Mouse (Mus musculus): ENCODE measurements around the gene Lins1. TPM values are rescaled to one million over a fixed set of nuclear protein-coding genes. Genes with fewer than 3 reads are reported as not detected.

The Lins1 gene
- total and polyA plus RNA-seq, 3 experiments = 8.3 to 15.9 (median 9.8) TPM

DNA sequence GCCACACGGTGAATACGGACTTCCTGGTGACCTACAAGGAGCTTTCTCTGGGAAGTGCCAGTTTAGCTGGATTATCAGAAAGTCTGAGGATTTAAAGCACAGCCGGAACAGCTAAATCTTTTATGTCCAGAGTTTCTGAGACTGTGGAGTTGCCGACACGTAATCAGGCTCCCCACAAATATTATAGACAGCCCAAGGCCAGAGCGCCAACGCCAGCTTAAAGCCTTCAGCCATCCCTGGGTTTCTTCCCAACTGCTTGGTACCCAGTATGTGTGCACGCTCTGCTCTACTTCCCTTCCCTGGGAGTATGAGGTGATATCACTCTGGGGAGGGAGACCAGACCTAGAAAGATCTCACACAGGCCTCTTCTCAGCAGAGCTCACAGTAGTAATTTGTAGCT is 64.1 kb downstream of the Lins1 start:
- Histone ChIP-seq H3K36me3 (replicated peaks in 1 of 2; ENCODE audit: control insufficient read depth in 1 of 2, insufficient read depth in 1 of 2, low read length in 1 of 2) (no peaks in the 10 kb centered on the region), H3K79me2 (replicated peaks; ENCODE audit: control insufficient read depth, extremely low read depth, insufficient read depth, poor library complexity, severe bottlenecking) (no peaks in the 10 kb centered on the region), H3K4me3 (replicated peaks in 1 of 3; ENCODE audit: low read depth in 2 of 3, low read length in 2 of 3, poor library complexity in 1 of 3) (no peak overlapping the region), H3K9ac (ENCODE audit: insufficient read depth, low read depth) (no peak overlapping the region), H3K4me1 (ENCODE audit: control insufficient read depth in 1 of 2, insufficient read depth in 2 of 2) (peaks cover 0 to 13% of the 10 kb centered on the region in 2 experiments; a peak in 3 of 4 replicates), H3K4me2 (ENCODE audit: insufficient read depth, low read depth, poor library complexity, severe bottlenecking) (no peak overlapping the region), H3K27me3 (replicated peaks) (no peaks in the 10 kb centered on the region), H3K27ac (ENCODE audit: insufficient read depth, low read depth) (no peak overlapping the region), H3K9me3 (replicated peaks; ENCODE audit: low read length) (no peaks in the 10 kb centered on the region)
- dilution Hi-C loops (cut with MboI; ENCODE audit: extremely low pct_ligation_motif_present, extremely low pct_unique_long_range_greater_than_20kb, low sequenced_read_pairs) (no loop called here), in situ Hi-C loops (cut with MboI; ENCODE audit: low pct_ligation_motif_present, low pct_unique_long_range_greater_than_20kb, low sequenced_read_pairs) (no loop called here)
- no peak for DNase-seq (ENCODE audit: extremely low read depth)
- TF ChIP-seq NELFE (IDR thresholded peaks at IDR 0.05; ENCODE audit: low read depth, low read length) (no peak), ETS1 (conservative IDR thresholded peaks at IDR 0.05; ENCODE audit: low read depth, low read length) (no peak), POLR2A (IDR thresholded peaks at IDR 0.05; ENCODE audit: low read depth, low read length) (no peak), MAFK (IDR thresholded peaks at IDR 0.05; ENCODE audit: insufficient replicate concordance, low read length) (no peak), CTCF (conservative IDR thresholded peaks at IDR 0.05 in 1 of 2, IDR thresholded peaks at IDR 0.05 in 1 of 2; ENCODE audit: low read depth in 2 of 2, low read length in 2 of 2) (no peak), JUND (conservative IDR thresholded peaks at IDR 0.05; ENCODE audit: low read depth, low read length) (no peak), PAX5 (IDR thresholded peaks at IDR 0.05; ENCODE audit: low read length) (no peak), HCFC1 (IDR thresholded peaks at IDR 0.05; ENCODE audit: low read depth, low read length) (no peak), E2F4 (IDR thresholded peaks at IDR 0.05; ENCODE audit: insufficient replicate concordance, low read depth, low read length) (no peak), MYC (IDR thresholded peaks at IDR 0.05; ENCODE audit: low read depth, low read length) (no peak), USF1 (IDR thresholded peaks at IDR 0.05; ENCODE audit: low read depth, low read length) (no peak), NRF1 (IDR thresholded peaks at IDR 0.05; ENCODE audit: low read depth, low read length) (no peak), JUN (IDR thresholded peaks at IDR 0.05; ENCODE audit: insufficient read depth, low read depth, low read length) (no peak)

GRCm38 (mm10) chr7:66755611-66756010 is 65.9 kb downstream of the Lins1 start:
- H3K9me3 ChIP-seq (replicated peaks; ENCODE audit: low read length) = no peaks in the 10 kb centered on the region
- H3K36me3 ChIP-seq (replicated peaks in 1 of 2; ENCODE audit: control insufficient read depth in 1 of 2, insufficient read depth in 1 of 2, low read length in 1 of 2) = no peaks in the 10 kb centered on the region
- H3K4me1 ChIP-seq (ENCODE audit: control insufficient read depth in 1 of 2, insufficient read depth in 2 of 2) = peaks cover 0 to 13% of the 10 kb centered on the region in 2 experiments; a peak in 3 of 4 replicates
- no peaks in the 10 kb centered on the region for H3K79me2 ChIP-seq (replicated peaks; ENCODE audit: control insufficient read depth, extremely low read depth, insufficient read depth, poor library complexity, severe bottlenecking)
- no peak overlapping the region for H3K27ac ChIP-seq (ENCODE audit: insufficient read depth, low read depth)
- no peak overlapping the region for H3K9ac ChIP-seq (ENCODE audit: insufficient read depth, low read depth)
- peak; percentile 19 for DNase-seq (ENCODE audit: extremely low read depth)
- no peak overlapping the region for H3K4me3 ChIP-seq (replicated peaks in 1 of 3; ENCODE audit: low read depth in 2 of 3, low read length in 2 of 3, poor library complexity in 1 of 3)
- in situ Hi-C loops (cut with MboI; ENCODE audit: low pct_ligation_motif_present, low pct_unique_long_range_greater_than_20kb, low sequenced_read_pairs) (no loop called here), dilution Hi-C loops (cut with MboI; ENCODE audit: extremely low pct_ligation_motif_present, extremely low pct_unique_long_range_greater_than_20kb, low sequenced_read_pairs) (no loop called here)
- no peaks in the 10 kb centered on the region for H3K27me3 ChIP-seq (replicated peaks)
- no peak for TF ChIP-seq MAZ (IDR thresholded peaks at IDR 0.05; ENCODE audit: low read depth, low read length)
- no peak for TF ChIP-seq UBTF (IDR thresholded peaks at IDR 0.05; ENCODE audit: low read depth, low read length)
- TF ChIP-seq JUN (IDR thresholded peaks at IDR 0.05; ENCODE audit: insufficient read depth, low read depth, low read length) = no peak
- no peak for TF ChIP-seq ZKSCAN1 (IDR thresholded peaks at IDR 0.05; ENCODE audit: borderline replicate concordance, low read depth, low read length)
- TF ChIP-seq TCF12 (IDR thresholded peaks at IDR 0.05; ENCODE audit: low read depth, low read length) = no peak
- no peak for TF ChIP-seq USF2 (conservative IDR thresholded peaks at IDR 0.05; ENCODE audit: low read depth, low read length)
- no peak for TF ChIP-seq POLR2AphosphoS2 (IDR thresholded peaks at IDR 0.05; ENCODE audit: low read depth, low read length)
- no peak for TF ChIP-seq RCOR1 (conservative IDR thresholded peaks at IDR 0.05; ENCODE audit: low read depth, low read length)
- no peak for TF ChIP-seq MEF2A (IDR thresholded peaks at IDR 0.05; ENCODE audit: borderline replicate concordance, low read depth, low read length)
- no peak for TF ChIP-seq BHLHE40 (IDR thresholded peaks at IDR 0.05; ENCODE audit: low read depth, low read length)
- TF ChIP-seq GABPA (IDR thresholded peaks at IDR 0.05; ENCODE audit: insufficient replicate concordance, low read depth, low read length) = no peak
- no peak for TF ChIP-seq MAX (IDR thresholded peaks at IDR 0.05; ENCODE audit: low read length)
- TF ChIP-seq MXI1 (IDR thresholded peaks at IDR 0.05; ENCODE audit: low read depth, low read length) = no peak
- TF ChIP-seq ELF1 (IDR thresholded peaks at IDR 0.05; ENCODE audit: low read depth, low read length) = no peak
- TF ChIP-seq ZC3H11A (IDR thresholded peaks at IDR 0.05; ENCODE audit: low read depth, low read length) = no peak
- TF ChIP-seq SMC3 (IDR thresholded peaks at IDR 0.05; ENCODE audit: low read depth, low read length) = no peak
- H3K4me2 ChIP-seq (ENCODE audit: insufficient read depth, low read depth, poor library complexity, severe bottlenecking) = no peak overlapping the region
